Mouse (Mus musculus) neutrophil, adult 65 days (primary cell): ENCODE data around the gene Inca1. TPM values are rescaled to one million over a fixed set of nuclear protein-coding genes. Genes with fewer than 3 reads are reported as not detected.

ENCODE experiments used
- total RNA-seq: library from RNA; stranded (reverse); gene quantifications from 2 replicates; pipeline ENCODE4 v1.2.4, GENCODE M21; 2023

The Inca1 gene
- not detected in 2 replicates for total RNA-seq

DNA sequence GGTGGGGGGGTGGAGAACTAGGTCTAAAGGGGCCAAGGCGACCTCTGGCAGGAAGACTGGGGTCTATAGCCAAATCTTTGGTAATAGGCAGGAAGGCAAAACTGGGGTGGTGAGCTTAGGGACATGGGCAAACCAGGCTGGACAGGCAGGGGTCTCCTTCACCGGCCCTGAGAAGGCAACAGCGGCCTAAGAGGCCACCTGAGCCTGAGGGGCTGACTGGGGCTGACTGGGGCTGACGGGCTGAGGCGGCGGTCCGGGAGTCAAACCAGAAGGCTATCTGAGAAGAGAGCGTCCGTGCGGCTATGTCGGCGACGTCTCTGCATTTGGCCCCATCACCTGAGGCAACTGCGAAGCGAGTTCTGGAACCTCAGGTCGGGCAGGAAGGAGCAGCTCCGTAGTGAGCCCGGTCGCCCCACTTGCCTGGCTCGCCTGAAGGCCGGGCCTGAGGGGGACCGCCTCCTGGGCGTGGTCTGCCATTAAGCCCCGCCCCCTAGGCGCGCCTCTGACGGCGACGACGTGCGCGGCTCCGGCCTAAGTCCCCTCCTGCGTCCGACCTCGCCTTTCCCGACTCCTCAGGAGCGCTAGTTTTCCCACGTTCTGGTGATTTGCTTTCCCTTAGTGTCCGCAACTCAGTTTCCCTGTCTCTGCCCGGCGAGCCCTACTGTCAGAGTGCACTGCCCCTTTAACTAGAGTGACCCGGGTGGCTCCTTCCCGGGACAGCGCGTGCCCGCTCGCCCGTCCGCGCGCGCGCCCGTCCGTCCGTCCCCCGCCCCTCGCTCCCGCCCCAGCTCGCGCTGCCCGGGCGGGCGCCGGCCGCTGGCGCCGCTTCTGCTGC, at the start of gene Inca1, which contains the start of gene Kif1c:
Inca1 (minus strand) TSS at position 434 of the 835 bp plus-strand sequence.
Kif1c (plus strand) TSS at position 827 of the 835 bp plus-strand sequence.

DNA sequence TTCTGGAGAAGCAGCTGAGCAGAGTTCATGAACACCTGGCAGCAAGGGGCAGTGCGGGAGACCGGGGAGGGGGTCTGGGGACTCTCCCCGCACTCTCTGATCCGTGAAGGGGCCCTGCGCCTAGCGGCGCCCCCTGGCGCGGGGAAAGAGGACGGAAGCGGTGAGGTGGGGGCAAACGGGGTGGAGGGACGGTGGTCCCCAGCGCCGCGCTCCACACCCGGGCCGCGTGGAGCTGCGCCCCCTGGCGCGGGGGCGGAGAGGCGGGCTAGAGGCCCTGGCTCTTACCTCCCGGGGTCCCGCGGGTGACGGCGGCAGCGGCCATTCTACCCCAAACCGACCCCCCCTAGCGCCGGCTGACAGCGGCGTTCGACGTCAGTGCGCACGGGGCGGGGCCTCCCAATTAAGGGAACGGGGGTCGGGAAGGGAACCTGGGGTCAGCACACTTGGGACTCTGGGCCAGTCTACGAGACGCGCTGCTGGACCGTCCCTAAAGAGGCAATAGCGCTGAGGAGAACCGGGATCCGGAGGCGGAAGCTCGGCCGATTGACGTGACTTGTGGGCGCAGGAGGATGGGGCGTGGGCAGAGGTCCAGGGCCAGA, 12.3 kb downstream of the Inca1 start, which contains the start of gene Camta2:
Camta2 (minus strand) TSS at position 505 of the 599 bp plus-strand sequence.

DNA sequence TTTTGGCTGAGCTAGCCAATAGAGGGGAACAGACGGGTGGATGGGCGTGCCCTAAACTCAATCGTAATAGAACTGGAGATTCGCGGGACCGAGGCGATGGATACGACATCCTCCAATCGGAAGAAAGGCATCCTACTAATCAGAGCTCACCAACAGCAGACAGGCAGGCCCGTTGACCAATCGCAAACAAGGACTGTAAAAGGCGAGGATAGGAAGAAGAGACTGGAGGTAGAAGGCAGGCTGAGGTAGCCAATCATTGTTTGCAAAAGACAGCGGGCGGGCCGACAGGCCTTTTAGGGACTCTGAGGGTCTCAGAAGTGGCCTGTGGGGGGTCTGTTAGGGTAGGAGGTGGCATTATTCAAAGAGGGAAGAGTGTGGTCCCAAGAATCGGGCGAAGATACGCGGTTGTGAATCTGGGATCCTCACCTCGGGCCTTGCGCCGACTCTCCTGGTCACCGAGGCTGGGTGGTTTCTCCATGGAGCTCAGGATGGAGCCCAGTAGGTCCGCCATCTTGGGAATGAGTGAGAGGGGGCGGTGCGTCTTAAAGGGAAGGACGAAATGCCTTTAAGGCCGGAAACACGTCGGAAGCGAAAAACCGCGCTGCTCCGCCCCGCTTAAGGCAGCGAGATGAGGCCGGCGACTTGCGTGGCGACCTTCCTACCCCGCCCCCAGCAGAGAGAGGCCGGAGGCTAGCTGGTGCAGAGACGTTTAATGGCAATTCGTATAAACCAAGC, 31.0 kb downstream of the Inca1 start, which contains the start of gene Spag7:
Spag7 (minus strand) TSS at position 646 of the 735 bp plus-strand sequence.

DNA sequence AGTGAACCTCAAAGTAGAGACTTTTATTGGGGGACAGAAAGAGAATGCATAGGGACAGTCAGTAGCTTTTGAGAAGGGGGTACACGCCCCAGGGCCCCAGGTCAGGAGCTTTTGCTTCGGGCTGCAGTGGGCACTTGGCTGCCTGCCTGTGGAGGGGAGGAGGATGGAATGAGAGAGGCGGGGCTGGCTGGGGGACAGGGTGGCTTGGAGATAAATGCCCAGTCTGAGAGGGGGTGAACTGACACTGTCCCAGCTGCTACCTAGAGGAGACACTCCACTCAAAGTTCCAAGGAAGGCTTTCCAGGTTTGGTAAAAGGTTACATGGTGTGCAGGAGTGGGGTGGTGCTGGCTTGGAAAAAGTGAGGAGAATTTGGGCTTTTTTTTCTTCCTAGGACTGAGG, 43.0 kb downstream of the Inca1 start, which contains the start of gene Eno3:
Eno3 (plus strand) TSS at position 239 of the 400 bp plus-strand sequence.

DNA sequence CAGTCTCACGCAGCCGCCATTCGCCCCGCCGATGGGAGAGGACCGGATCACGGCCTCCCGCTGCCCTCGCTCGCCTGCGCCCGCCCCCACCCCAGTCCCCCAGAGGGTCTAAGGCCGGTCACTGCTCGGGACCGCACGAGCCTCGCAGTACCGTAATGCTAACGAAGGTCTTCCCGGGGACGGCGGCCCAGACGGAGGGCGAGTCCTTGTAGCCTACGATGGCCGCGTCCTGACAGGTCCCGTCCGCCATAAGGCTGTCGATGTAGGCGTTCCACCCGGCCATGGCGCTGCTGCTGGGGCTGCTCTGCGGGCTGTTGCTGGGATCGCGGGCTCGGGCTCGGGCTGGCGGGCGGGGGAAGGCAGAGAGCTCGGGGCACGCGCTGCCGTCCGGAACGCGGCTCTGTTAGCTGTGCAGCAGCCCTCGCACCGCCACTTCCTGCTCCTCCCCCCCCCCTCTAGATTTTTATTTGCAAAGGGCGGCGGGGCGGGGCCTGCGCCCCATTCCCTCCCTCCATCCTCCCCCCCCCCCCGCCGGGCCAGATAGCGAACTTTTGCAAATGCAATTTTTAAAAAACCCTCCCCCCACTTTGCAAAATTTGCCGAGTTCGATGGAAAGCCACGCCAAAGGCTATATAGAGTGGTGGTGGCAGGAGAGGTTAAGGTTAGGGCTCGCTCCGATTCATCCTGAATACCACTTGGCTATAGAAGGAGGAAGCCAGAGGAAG, 45.6 kb downstream of the Inca1 start, which contains the start of gene Pfn1:
Pfn1 (minus strand) TSS at position 447 of the 725 bp plus-strand sequence.

DNA sequence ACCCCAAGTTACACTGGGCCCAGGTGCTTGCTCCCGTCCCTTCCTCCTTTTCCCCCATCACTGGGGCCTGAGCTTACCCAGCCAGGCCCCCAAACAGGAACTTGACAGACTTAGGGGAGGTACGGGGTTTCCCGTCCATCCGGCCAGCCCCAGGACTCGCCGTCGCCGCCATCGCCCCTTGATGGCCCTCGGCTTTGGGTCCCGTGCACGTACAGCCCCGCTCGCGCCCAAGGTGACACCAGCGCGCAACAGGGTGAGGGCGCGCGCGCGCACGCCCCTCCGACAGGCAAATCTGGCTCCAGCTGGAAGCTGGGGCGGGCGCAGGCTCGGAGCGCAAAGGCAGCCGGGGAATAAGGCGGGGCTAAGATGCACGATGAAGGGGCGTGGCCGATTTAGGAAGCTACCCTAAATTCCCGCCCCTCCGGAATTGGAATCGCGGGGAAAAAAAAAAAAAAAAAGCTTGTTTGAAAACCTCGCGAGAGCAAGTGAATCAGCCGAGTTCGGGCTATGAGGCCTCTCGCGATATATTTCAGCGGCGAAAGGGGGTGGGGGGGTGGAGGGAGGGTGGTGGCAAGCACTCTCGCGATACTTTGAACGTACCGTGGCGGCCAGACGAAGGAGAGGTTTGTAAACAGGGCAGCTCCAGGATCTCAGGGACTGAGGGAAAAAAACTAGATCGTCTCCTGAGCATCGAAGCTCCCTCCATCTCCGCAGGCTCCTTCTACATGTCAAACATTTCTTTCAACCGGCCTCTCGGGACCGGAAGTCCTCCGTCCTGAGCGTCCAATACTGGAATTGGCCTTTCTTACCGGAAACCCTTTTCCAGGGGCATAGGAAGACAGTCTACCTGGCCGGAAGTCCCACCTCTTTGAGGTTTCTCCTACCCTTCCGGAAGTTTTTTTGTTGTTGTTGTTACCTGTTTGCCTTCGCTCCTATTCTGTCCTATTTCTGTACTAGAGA, 53.0 kb downstream of the Inca1 start, which contains the start of the genes Rnf167 and Slc25a11:
Rnf167 (plus strand) TSS at position 545 of the 960 bp plus-strand sequence.
Slc25a11 (minus strand) TSS at position 789 of the 960 bp plus-strand sequence.

DNA sequence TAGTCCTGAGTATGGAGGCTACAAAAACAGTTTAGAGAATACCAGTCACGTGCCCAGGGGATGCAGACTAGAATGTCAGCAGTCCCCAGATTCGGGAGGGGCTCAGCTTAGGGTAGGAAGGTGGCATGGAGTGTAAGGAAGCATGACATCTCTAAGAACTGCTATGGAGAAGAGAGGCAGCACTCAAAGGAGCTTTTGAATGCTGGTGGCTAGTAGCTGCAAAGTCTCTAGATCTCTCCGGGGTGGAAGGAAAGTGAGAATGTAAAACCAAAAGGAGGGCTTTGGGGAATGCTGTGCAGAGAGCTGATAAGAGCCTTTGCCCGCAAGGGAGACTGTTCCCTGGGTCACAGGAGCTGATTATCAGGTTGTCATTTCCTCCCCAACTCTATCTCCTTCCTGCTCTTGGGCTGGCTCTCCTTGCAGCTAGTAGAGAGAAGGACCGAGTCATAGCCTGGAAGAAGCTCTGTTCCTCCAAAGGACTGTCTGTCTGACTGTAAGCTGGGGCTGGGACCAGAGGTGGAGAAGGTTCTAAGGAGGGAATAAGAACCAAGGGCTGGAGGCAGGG, 61.2 kb downstream of the Inca1 start, which contains the start of gene Gp1ba:
Gp1ba (plus strand) TSS at position 409 of the 565 bp plus-strand sequence.

Other genes with a start within 250 kb of the Inca1 start
- 24.7 and 31.8 TPM in 2 replicates for gene Med11, start 248.2 kb downstream of the Inca1 start, total RNA-seq
- gene Zmynd15, start 240.7 kb downstream of the Inca1 start, total RNA-seq: 0.61 and 0.66 TPM in 2 replicates
- 2.9 and 7.3 TPM in 2 replicates for gene Cxcl16, start 240.2 kb downstream of the Inca1 start, total RNA-seq
- not detected in 2 replicates for gene Tm4sf5, start 194.9 kb downstream of the Inca1 start, total RNA-seq
- gene Vmo1, start 185.5 kb downstream of the Inca1 start, total RNA-seq: not detected in 2 replicates
- gene Gltpd2, start 181.0 kb downstream of the Inca1 start, total RNA-seq: not detected in 2 replicates
- 85.9 and 94.4 TPM in 2 replicates for gene Psmb6, start 174.8 kb downstream of the Inca1 start, total RNA-seq
- gene Gm40193, start 167.2 kb downstream of the Inca1 start, total RNA-seq: not detected in 2 replicates
- 2.0 and 3.3 TPM in 2 replicates for gene Pld2, start 160.1 kb downstream of the Inca1 start, total RNA-seq
- gene Mink1, start 137.3 kb downstream of the Inca1 start, total RNA-seq: 14.2 and 21.9 TPM in 2 replicates
- gene 4930544D05Rik, start 84.3 kb downstream of the Inca1 start, total RNA-seq: not detected in 2 replicates
- gene Chrne, start 80.9 kb downstream of the Inca1 start, total RNA-seq: 1.0 TPM in 1 of 2 replicates, not detected in the other
- 0.18 and 0.73 TPM in 2 replicates for gene Gp1ba, start 61.0 kb downstream of the Inca1 start, total RNA-seq
- 139 and 152 TPM in 2 replicates for gene Rnf167, start 52.9 kb downstream of the Inca1 start, total RNA-seq
- gene Slc25a11, start 52.7 kb downstream of the Inca1 start, total RNA-seq: 80.8 and 90.9 TPM in 2 replicates
- 1,990 and 2,032 TPM in 2 replicates for gene Pfn1, start 45.5 kb downstream of the Inca1 start, total RNA-seq
- 4.2 and 6.6 TPM in 2 replicates for gene Eno3, start 43.0 kb downstream of the Inca1 start, total RNA-seq
- gene Spag7, start 30.7 kb downstream of the Inca1 start, total RNA-seq: 36.7 and 37.4 TPM in 2 replicates
- gene Camta2, start 12.1 kb downstream of the Inca1 start, total RNA-seq: 55.4 and 60.4 TPM in 2 replicates
- gene Kif1c, start 393 bp upstream of the Inca1 start, total RNA-seq: 30.8 and 43.4 TPM in 2 replicates
- gene Zfp3, start 64.1 kb upstream of the Inca1 start, total RNA-seq: 0.25 and 0.28 TPM in 2 replicates
- not detected in 2 replicates for gene Scimp, start 112.4 kb upstream of the Inca1 start, total RNA-seq
- 10.5 and 15.3 TPM in 2 replicates for gene Rabep1, start 144.6 kb upstream of the Inca1 start, total RNA-seq